Mouse (Mus musculus) layer of hippocampus, postnatal 10 days (tissue): ENCODE measurements at regions not wholly inside any gene's neighbourhood (a gene's known extent, or its start where the extent isn't known, plus 50 kb on each side); places are given as distances from the start of the nearest gene placed in this dataset.

Experiments used
- DNase-seq, 2 experiments: peaks; one replicate each; pipeline ENCODE4 v3.0.0; 2021; ENCODE audit warnings: low spot score in 2 of 2

- DNase-seq = no peak
These were observed 365.5 kb downstream of the Dcdc2c start for GRCm38 (mm10) chr12:28186695-28187094.

GRCm38 (mm10) chr12:28181265-28181664 lies 370.9 kb downstream of the Dcdc2c start:
- no peak for DNase-seq

- no peak for DNase-seq
These were observed 376.2 kb downstream of the Dcdc2c start for GRCm38 (mm10) chr12:28176016-28176415.

DNA sequence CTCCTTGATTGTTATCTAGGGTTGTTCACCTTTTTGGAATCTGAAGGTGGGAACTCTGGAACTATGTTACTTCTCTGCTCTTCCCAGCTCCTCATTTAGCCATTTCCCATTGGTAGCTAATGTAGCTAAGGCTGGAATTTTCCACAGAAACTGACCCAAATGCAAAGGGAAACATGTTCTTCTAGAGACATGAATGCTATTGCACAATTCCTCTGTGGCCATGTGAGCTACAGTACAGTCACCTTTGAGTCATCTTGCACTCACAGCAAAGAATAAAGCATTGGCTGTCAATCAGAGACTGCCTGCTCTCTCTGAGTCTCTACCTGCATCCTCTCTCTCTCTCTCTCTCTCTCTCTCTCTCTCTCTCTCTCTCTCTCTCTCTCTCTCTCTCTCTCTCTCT lies 378.1 kb downstream of the Dcdc2c start:
- no peak for DNase-seq

DNA sequence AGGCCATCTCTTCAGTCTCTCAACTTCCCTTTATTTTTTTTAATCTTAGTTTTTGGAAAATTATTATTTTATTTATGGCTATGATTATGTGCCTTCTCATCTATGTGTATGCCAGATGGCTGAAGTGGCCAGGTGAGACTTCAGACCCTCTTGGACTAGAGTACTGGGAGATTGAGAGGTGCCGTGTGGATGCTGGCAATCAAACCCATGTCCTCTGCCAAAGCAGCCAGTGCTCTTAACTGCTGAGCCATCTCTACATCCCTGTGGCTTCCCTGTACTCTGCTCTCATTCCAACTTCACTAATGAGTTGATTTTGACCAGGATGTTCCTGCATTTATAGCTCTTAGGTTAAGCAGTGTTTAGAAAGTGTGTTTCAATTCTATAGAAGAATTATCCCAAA lies 393.4 kb downstream of the Dcdc2c start:
- no peak for DNase-seq

GRCm38 (mm10) chr12:28150759-28151158 lies 401.4 kb downstream of the Dcdc2c start:
- no peak for DNase-seq

GRCm38 (mm10) chr12:28135810-28136592 lies 416.2 kb downstream of the Dcdc2c start:
- DNase-seq = peak; percentile 16 to 34

- no peak for DNase-seq
These were observed 429.4 kb downstream of the Dcdc2c start for GRCm38 (mm10) chr12:28122766-28123165.

- no peak for DNase-seq
These were observed 432.1 kb downstream of the Dcdc2c start for GRCm38 (mm10) chr12:28120106-28120505.

DNA sequence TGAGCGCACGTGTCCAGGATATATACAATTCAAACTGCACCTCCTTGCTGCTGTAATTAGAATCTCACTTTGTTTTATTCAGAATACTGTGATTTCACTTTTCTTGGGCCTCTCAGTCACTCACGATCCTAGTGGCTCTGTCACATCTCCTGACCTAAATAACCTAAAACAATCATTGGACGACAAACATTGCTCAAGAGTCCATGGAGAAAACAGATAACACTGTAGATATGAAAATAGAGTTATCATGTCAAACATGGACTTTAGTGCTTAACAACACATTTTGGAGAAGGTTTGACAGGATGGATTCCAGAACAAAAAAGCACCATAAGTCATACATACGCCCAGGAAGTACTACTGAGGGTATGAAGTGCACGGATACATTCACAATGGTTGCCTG lies 461.5 kb downstream of the Dcdc2c start:
- no peak for DNase-seq

DNA sequence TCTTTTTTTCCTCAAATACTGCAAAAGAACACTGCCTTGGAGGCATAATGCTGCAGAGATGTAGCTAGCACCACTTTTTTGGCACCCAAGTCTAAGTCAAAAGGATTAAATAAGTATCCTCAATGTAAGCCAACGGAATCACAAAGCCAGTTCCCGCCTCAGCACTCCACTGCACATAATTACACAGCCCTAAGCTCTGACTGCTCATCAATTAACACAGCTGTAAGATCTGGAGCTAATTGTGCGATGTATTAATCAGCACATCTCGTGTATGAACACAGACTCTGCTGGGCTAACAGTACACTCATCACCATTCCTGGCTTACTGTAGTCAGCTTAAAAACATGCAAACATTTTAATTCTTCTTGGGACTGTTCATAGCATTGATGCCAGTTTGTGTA lies 466.7 kb downstream of the Dcdc2c start:
- DNase-seq = no peak

- no peak for DNase-seq
These were observed 475.6 kb downstream of the Dcdc2c start for GRCm38 (mm10) chr12:28076606-28077005.

- DNase-seq = no peak
These were observed 483.6 kb downstream of the Dcdc2c start for GRCm38 (mm10) chr12:28068584-28068983.

- no peak for DNase-seq
These were observed 491.9 kb downstream of the Dcdc2c start for GRCm38 (mm10) chr12:28060281-28060680.

DNA sequence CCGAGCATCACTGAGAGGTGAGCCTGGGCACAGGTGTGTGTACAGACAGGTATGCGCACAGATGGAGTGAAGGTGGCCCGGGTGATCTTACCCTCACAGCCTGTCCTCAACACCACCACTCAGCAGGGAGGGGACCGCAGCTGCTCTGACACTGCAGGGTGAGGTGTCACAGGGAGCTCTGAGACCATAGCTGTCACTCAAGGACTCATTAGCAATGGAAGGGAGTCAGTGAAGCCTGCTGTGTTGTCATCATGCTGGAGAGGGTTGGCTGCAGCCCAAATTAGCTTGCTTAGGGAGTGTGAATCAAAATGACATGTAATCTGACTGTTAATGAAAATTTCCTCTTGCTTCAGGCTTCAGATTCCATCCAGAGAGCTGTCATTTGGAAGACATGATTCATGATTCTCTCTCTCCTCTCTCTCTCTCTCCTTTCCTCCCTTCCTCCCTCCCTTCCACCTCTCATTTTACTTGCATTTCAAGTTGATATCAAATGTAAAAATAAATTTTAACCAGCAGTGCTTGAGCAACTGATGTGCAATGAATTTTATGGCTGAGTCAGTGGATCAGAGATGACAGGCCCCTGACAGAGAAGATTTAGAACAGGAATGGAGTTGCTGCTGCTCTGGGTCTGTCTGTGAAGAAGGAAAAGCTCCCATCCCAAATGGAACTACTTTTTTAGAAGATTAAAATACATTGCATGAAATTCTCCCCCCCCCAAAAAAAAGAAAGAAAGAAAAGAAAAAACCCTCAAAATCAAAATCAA lies 496.5 kb downstream of the Dcdc2c start:
- peak; percentile 67 to 69 for DNase-seq

DNA sequence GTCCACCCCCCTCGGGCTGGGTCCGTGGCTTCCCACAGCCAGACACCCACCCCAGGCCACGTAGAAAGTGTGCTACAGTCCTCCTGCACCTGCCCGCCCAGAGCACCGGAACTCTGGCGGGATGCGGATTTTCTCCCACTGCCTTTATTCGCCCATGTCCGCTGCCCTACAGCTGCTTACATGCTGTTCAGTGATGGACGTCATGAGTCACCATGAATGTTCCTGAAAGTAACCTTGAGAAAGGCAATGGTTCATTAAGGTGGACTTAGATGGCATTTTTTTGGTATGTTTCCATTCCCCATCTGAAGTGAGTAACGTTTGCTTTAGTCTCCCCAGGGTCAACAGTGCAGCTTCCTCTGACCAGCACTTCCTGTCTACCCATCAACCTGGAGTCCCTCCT lies 497.8 kb downstream of the Dcdc2c start:
- no peak for DNase-seq

- DNase-seq = no peak
These were observed 504.2 kb downstream of the Dcdc2c start for GRCm38 (mm10) chr12:28047989-28048388.

DNA sequence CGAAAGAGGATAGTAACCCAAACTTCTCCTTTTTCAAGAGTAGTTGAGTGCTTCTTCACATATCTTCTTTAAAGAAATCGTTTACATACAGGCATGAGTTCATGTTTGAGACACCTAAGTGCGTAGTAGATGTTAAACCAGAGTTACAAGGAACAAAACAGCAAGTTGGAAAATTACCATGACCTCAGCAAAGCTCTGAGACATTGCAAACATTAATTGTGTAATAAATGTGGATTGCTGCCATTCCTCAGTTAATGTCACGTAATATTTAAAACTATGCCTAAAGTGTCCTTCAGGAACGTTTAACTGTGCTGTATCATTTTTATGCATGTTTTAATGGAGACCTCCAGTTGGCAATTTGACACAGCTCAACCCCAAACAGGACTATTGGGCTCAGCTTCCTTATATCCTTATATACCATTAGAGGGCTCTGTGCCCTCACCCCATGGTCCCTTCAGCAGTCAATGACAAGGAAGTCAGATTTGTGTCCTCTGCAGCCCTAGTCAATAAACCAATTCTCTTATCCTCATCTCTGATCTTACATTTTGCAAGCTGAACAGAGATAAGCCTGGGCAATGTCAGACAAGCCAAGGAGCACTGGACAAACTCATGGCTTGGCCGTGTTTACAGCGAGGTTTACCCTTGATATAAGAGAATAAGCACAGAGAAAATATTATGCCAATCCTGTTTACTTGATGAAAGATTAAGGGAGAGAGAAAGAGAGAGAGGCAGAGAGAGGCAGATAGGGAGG lies 513.9 kb downstream of the Dcdc2c start:
- no peak for DNase-seq

- DNase-seq = no peak
These were observed 553.0 kb downstream of the Dcdc2c start for GRCm38 (mm10) chr12:27999170-27999569.

- DNase-seq = no peak
These were observed 560.0 kb downstream of the Dcdc2c start for GRCm38 (mm10) chr12:27992152-27992551.

GRCm38 (mm10) chr12:27984261-27984841 lies 567.8 kb downstream of the Dcdc2c start:
- DNase-seq = no peak
